Mouse (Mus musculus) midbrain, embryonic 16.5 days (tissue): Measurements from ENCODE around the gene Etnppl. TPM values are rescaled to one million over a fixed set of nuclear protein-coding genes. Genes with fewer than 3 reads are reported as not detected.
A peak's percentile ranks its signal among the peaks of the same experiment; 100 is the strongest.

Experiments used
- ATAC-seq: fragments of 200-750 bp; cut with Nextera tagmentation; 2 replicates; pipeline ENCODE4 v1.8.0; 2017; ENCODE audit warnings: moderate TSS enrichment
- H3K27ac ChIP-seq: fragments of 300-500 bp; sonication (generic); 2 replicates; pipeline ENCODE4 v1.5.1; 2014; ENCODE audit warnings: mild to moderate bottlenecking, low read length, mixed read lengths
- H3K27me3 ChIP-seq: fragments of 300-500 bp; sonication (generic); 2 replicates; pipeline ENCODE4 v1.6.1; 2014; ENCODE audit warnings: low read depth, low read length, mixed read lengths; ENCODE audit not compliant: control insufficient read depth, insufficient read depth
- H3K36me3 ChIP-seq: fragments of 300-500 bp; sonication (generic); 2 replicates; pipeline ENCODE4 v1.6.1; 2014; ENCODE audit warnings: mild to moderate bottlenecking, low read length, moderate library complexity, mixed read lengths; ENCODE audit not compliant: control insufficient read depth, insufficient read depth
- H3K4me1 ChIP-seq: fragments of 300-500 bp; sonication (generic); 2 replicates; pipeline ENCODE4 v1.6.1; 2014; ENCODE audit warnings: mild to moderate bottlenecking, low read length, mixed read lengths; ENCODE audit not compliant: control insufficient read depth, insufficient read depth
- H3K4me2 ChIP-seq: fragments of 300-500 bp; sonication (generic); 2 replicates; pipeline ENCODE4 v1.6.1; 2014; ENCODE audit warnings: mild to moderate bottlenecking, low read length, mixed read lengths
- H3K4me3 ChIP-seq: fragments of 300-500 bp; sonication (generic); 2 replicates; pipeline ENCODE4 v1.5.1; 2014; ENCODE audit warnings: low read depth, mild to moderate bottlenecking, low read length, moderate library complexity, mixed read lengths
- H3K9ac ChIP-seq: fragments of 300-500 bp; sonication (generic); 2 replicates; pipeline ENCODE4 v1.6.1; 2014; ENCODE audit warnings: low read depth, low read length, mixed read lengths
- H3K9me3 ChIP-seq: fragments of 300-500 bp; sonication (generic); replicated peaks from 2 replicates; pipeline ENCODE4 v1.6.1; 2014; ENCODE audit warnings: mild to moderate bottlenecking, low read length, mixed read lengths; ENCODE audit not compliant: control insufficient read depth, poor library complexity, severe bottlenecking
- WGBS: fragments of 180-500 bp; shearing (Covaris S2); extraction: QIAGEN DNeasy Blood & Tissue Kit; methylation state at CpG from one replicate; pipeline ENCODE4 v1.1.7; 2014; 5-methylcytosine and 5-hydroxymethylcytosine counted together
- polyA plus RNA-seq: library from polyadenylated mRNA; unstranded; fragments of >200 nt; fragmentation: Nextera tagmentation; extraction: Ambion mirVana; gene quantifications from 2 replicates; pipeline ENCODE4 v1.2.1, GENCODE M21; 2015

Etnppl gene
- not detected in 2 replicates for polyA plus RNA-seq

GRCm38 (mm10) chr3:130617439-130617898, at the start of gene Etnppl:
Gene Etnppl (plus strand): TSS chr3:130617448.
- Histone ChIP-seq H3K4me2 (peak within 1 kb of the TSS; percentile 44), H3K4me1 (no peaks in the 10 kb centered on the region), H3K27me3 (no peaks in the 10 kb centered on the region), H3K9me3 (no peaks in the 10 kb centered on the region), H3K4me3 (no peak within 1 kb of the TSS), H3K27ac (no peak within 1 kb of the TSS), H3K9ac (no peak within 1 kb of the TSS), H3K36me3 (no peaks in the 10 kb centered on the region)
- no peak for ATAC-seq
- 7% methylated on average over 10 of the region's 10 CpGs for WGBS

GRCm38 (mm10) chr3:130568331-130569095, 48.7 kb upstream of the Etnppl start:
- no peaks in the 10 kb centered on the region for H3K36me3 ChIP-seq
- H3K27me3 ChIP-seq, result no peaks in the 10 kb centered on the region
- no peaks in the 10 kb centered on the region for H3K9me3 ChIP-seq
- no peaks in the 10 kb centered on the region for H3K4me1 ChIP-seq
- no peak overlapping the region for H3K9ac ChIP-seq
- H3K27ac ChIP-seq, result peak overlapping the region; percentile 11; the same call in 1 of the 2 replicates
- no peak overlapping the region for H3K4me3 ChIP-seq
- no peak for ATAC-seq
- no peak overlapping the region for H3K4me2 ChIP-seq
- WGBS, result 86% methylated on average over 16 of the region's 16 CpGs

- no peaks in the 10 kb centered on the region for H3K4me1 ChIP-seq
- no peak overlapping the region for H3K4me2 ChIP-seq
- no peak overlapping the region for H3K27ac ChIP-seq
- no peak for ATAC-seq
- WGBS, result 68% methylated on average over 5 of the region's 5 CpGs
- H3K36me3 ChIP-seq, result no peaks in the 10 kb centered on the region
- no peaks in the 10 kb centered on the region for H3K27me3 ChIP-seq
- H3K9me3 ChIP-seq, result no peaks in the 10 kb centered on the region
- H3K9ac ChIP-seq, result no peak overlapping the region
- no peak overlapping the region for H3K4me3 ChIP-seq
These were observed 44.0 kb upstream of the Etnppl start for GRCm38 (mm10) chr3:130573243-130573642.

GRCm38 (mm10) chr3:130574652-130575051, 42.6 kb upstream of the Etnppl start:
- Histone ChIP-seq H3K27ac (no peak overlapping the region), H3K4me3 (no peak overlapping the region), H3K9ac (no peak overlapping the region), H3K4me2 (no peak overlapping the region), H3K9me3 (no peaks in the 10 kb centered on the region), H3K4me1 (no peaks in the 10 kb centered on the region), H3K36me3 (no peaks in the 10 kb centered on the region), H3K27me3 (no peaks in the 10 kb centered on the region)
- 22% methylated on average over 5 of the region's 5 CpGs for WGBS
- no peak for ATAC-seq

GRCm38 (mm10) chr3:130576683-130577082, 40.6 kb upstream of the Etnppl start:
- Histone ChIP-seq H3K4me3 (no peak overlapping the region), H3K36me3 (no peaks in the 10 kb centered on the region), H3K9me3 (no peaks in the 10 kb centered on the region), H3K27ac (no peak overlapping the region), H3K9ac (no peak overlapping the region), H3K27me3 (no peaks in the 10 kb centered on the region), H3K4me2 (no peak overlapping the region), H3K4me1 (0 out of 2 replicates have a peak, but pooled peaks cover 3% of the 10 kb centered on the region)
- ATAC-seq, result no peak
- 69% methylated on average over 6 of the region's 6 CpGs for WGBS

GRCm38 (mm10) chr3:130579501-130579900, 37.7 kb upstream of the Etnppl start:
- Histone ChIP-seq H3K27ac (no peak overlapping the region), H3K4me1 (0 out of 2 replicates have a peak, but pooled peaks cover 3% of the 10 kb centered on the region), H3K9me3 (no peaks in the 10 kb centered on the region), H3K4me2 (no peak overlapping the region), H3K4me3 (no peak overlapping the region), H3K36me3 (no peaks in the 10 kb centered on the region), H3K9ac (no peak overlapping the region), H3K27me3 (no peaks in the 10 kb centered on the region)
- WGBS, result 64% methylated on average over 17 of the region's 17 CpGs
- ATAC-seq, result no peak

- Histone ChIP-seq H3K9me3 (no peaks in the 10 kb centered on the region), H3K36me3 (no peaks in the 10 kb centered on the region), H3K9ac (no peak overlapping the region), H3K4me2 (no peak overlapping the region), H3K27ac (no peak overlapping the region), H3K27me3 (no peaks in the 10 kb centered on the region), H3K4me3 (no peak overlapping the region), H3K4me1 (0 out of 2 replicates have a peak, but pooled peaks cover 3% of the 10 kb centered on the region)
- WGBS, result 86% methylated on average over 2 of the region's 2 CpGs
- no peak for ATAC-seq
These were observed 35.7 kb upstream of the Etnppl start for GRCm38 (mm10) chr3:130581577-130581976.

- no peak overlapping the region for H3K4me2 ChIP-seq
- H3K27me3 ChIP-seq, result no peaks in the 10 kb centered on the region
- 0 out of 2 replicates have a peak, but pooled peaks cover 3% of the 10 kb centered on the region for H3K4me1 ChIP-seq
- ATAC-seq, result no peak
- H3K4me3 ChIP-seq, result no peak overlapping the region
- WGBS, result 81% methylated on average over 13 of the region's 13 CpGs
- no peak overlapping the region for H3K9ac ChIP-seq
- H3K36me3 ChIP-seq, result no peaks in the 10 kb centered on the region
- H3K27ac ChIP-seq, result no peak overlapping the region
- H3K9me3 ChIP-seq, result no peaks in the 10 kb centered on the region
These were observed 34.2 kb upstream of the Etnppl start for GRCm38 (mm10) chr3:130582903-130583664.

GRCm38 (mm10) chr3:130584007-130584406, 33.2 kb upstream of the Etnppl start:
- Histone ChIP-seq H3K4me3 (no peak overlapping the region), H3K9me3 (no peaks in the 10 kb centered on the region), H3K9ac (no peak overlapping the region), H3K4me2 (no peak overlapping the region), H3K36me3 (no peaks in the 10 kb centered on the region), H3K27me3 (no peaks in the 10 kb centered on the region), H3K27ac (no peak overlapping the region), H3K4me1 (0 out of 2 replicates have a peak, but pooled peaks cover 3% of the 10 kb centered on the region)
- WGBS, result 79% methylated on average over 7 of the region's 7 CpGs
- no peak for ATAC-seq
